Mouse (Mus musculus) adrenal gland, postnatal 14 days (tissue): ENCODE measurements at regions not wholly inside any gene's neighbourhood (a gene's known extent, or its start where the extent isn't known, plus 50 kb on each side); places are given as distances from the start of the nearest gene placed in this dataset.
A peak's percentile ranks its signal among the peaks of the same experiment; 100 is the strongest.

Experiments
- DNase-seq: peaks from one replicate; pipeline ENCODE4 v3.0.0; 2021; ENCODE audit warnings: mixed read lengths

GRCm38 (mm10) chr15:25536451-25537334 lies 85.6 kb upstream of the Myo10 start:
- DNase-seq, result peak; percentile 22

- no peak for DNase-seq
Observed at GRCm38 (mm10) chr15:25539344-25540176, 82.8 kb upstream of the Myo10 start.

DNA sequence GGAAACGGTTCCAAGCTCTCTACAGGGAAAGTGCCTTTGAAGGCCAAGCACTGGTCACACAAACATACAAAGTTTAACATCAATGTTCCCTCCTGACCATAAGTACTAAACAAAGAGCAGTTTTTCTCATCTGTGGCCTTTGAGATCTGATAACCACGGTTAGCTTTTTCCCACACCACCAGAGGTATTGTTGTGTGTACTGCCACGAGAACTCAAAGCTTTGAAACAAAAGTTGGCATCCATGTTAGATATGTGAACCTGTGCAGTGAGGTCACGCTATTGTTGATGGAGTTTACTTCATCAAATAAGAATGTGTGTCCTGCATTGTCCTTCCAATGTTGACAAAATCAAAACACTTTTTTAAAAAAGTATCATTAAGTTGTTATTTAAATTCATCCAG lies 79.9 kb upstream of the Myo10 start:
- DNase-seq, result no peak

DNA sequence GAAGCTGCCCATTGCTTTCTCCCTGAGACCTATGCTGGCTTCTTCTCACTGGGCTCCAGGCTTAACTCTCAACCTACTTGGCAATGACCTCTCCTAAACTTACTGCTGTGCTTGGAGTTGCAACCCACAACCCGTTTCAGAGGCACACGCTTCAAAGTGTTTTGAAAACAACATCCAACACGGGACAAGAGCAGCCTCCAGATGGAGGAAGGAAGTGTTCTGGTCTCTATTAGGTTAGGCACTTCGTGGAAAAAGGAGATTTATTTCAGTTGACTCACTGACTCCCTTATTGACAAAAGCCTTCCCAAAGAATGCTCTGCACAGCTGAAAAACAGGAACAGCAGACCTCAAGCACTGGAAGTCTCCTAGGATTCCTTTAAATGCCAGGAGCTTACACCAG lies 76.1 kb upstream of the Myo10 start:
- DNase-seq, result no peak

DNA sequence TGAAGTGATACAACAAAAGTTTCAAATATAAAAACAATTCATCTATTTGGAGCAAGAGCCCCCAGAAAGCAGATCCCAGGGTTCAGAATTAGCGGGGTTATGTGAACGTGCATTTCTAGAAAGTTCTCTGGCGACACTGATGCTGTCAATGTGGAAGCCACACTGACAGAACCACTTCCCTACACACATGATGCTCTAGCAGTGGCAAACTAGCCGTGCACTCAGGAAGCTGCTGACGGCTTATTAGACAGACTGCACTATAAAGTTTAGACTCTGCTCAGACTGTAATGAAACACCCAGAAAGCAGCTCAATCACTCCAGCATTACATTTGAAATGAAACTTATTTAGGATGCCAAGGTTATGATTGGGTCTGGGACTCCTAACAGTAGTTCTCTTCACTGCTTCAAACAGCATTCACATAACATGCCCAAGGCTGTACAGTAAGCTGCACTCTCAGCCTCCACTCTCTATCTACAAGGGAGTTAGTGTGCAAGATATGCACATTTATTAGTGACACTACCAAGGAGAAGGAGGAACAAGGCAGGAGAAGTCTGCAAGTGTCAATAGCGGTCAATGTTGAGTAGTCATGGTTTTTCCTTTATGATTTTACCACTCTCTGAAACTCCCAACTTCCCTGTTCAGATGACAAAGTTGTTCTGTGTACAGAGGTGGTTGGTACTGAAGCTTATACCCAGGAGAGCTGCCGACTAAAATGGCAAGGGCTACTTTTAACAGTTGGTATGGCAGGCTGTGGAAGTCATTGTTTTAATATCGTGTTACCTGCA lies 71.9 kb upstream of the Myo10 start:
- DNase-seq, result no peak

DNA sequence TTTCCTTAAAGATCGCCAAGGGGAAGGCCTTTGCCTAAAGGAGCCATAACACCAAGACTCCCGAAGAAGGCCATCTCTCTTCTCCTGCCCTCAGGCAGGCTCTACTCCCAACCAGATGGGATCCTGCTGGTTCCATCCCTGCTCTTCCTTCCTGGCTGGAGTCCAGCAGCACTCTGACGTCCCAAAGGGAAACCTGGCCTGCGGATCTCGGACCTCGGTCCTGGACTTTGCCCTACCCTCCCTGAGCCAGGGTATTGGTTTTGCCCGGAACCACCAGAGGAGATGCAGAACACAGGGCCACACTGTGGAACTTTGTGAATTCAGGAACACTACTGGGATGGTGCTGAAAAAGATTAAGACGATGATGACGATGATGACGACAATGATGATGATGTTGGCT lies 67.4 kb upstream of the Myo10 start:
- no peak for DNase-seq

DNA sequence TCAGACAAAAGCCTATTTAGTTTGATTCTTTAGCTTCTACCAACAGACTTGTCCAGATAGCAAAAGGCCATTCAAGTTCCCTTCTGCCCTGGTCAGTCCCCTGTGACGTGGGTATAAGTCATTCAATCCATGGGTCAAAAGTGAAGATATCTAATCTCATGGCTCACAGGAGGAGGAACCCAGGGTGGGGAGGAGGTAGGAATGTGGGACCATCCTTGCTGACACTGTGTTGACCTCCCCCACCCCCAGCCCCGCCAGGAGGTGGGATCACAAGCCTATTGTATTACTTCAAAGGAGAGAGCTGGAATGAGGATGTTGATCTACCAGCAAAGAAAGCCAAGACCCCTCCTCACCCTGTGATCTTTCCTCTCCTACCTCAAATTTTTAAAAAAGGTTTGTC lies 66.5 kb upstream of the Myo10 start:
- no peak for DNase-seq

- DNase-seq, result no peak
Observed at GRCm38 (mm10) chr15:25557566-25557965, 64.8 kb upstream of the Myo10 start.

- DNase-seq, result no peak
Observed at GRCm38 (mm10) chr15:25558240-25558639, 64.1 kb upstream of the Myo10 start.

DNA sequence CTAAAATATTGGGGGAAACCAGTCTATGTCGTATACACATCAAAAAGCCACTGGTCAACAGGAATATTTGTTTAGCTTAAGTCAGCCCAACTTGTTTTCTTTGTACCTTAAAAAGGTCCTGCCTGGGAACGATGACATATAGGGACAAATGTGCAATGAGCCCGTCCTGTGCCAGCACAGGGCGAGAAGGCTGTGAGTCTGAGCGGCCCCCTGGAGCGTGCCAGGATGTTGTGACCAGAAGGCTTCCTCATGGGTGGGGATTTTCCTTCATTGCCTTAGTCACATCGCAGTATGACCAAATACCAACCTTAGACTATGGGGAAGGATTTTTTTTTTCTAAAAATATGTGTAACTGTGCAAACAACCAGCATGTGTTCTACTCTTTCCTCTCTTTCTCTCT lies 58.7 kb upstream of the Myo10 start:
- no peak for DNase-seq

DNA sequence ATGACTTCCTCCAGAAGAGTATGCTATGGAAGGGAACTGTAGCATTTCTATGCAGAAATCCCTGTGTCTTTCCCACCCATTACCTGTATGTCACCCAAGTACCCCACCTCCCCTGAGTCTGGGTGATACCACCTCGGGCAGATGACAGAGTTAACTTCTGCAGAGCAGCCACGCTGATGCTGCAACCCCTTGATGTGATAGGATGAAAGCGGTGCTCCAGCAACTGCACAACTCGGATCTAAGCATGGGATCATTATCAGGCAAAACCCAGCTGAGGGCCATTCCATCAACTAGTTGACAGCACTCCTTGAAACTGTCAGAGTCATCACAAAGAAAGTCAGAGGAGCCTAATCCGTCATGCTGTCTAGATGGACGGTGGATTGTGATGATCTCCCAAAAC lies 49.8 kb upstream of the Myo10 start:
- DNase-seq, result no peak
